Mouse (Mus musculus): ENCODE measurements around the gene Stra6. TPM values are rescaled to one million over a fixed set of nuclear protein-coding genes. Genes with fewer than 3 reads are reported as not detected.

Gene Stra6
- total and polyA plus RNA-seq, 3 experiments = 0.08 to 0.09 (median 0.08) TPM

GRCm38 (mm10) chr9:58045646-58046045 is 17.9 kb upstream of the Stra6 start:
- Histone ChIP-seq H3K4me3 (replicated peaks in 1 of 3; ENCODE audit: low read depth in 2 of 3, low read length in 2 of 3, poor library complexity in 1 of 3) (no peak overlapping the region), H3K36me3 (replicated peaks in 1 of 2; ENCODE audit: control insufficient read depth in 1 of 2, insufficient read depth in 1 of 2, low read length in 1 of 2) (no peaks in the 10 kb centered on the region), H3K4me1 (ENCODE audit: control insufficient read depth in 1 of 2, insufficient read depth in 2 of 2) (peaks cover 13 to 45% of the 10 kb centered on the region in 2 experiments), H3K27me3 (replicated peaks) (peaks cover 3% of the 10 kb centered on the region), H3K9ac (ENCODE audit: insufficient read depth, low read depth) (no peak overlapping the region), H3K4me2 (ENCODE audit: insufficient read depth, low read depth, poor library complexity, severe bottlenecking) (no peak overlapping the region), H3K27ac (ENCODE audit: insufficient read depth, low read depth) (no peak overlapping the region), H3K79me2 (replicated peaks; ENCODE audit: control insufficient read depth, extremely low read depth, insufficient read depth, poor library complexity, severe bottlenecking) (no peaks in the 10 kb centered on the region), H3K9me3 (replicated peaks; ENCODE audit: low read length) (no peaks in the 10 kb centered on the region)
- in situ Hi-C loops (cut with MboI; ENCODE audit: low pct_ligation_motif_present, low pct_unique_long_range_greater_than_20kb, low sequenced_read_pairs) = no loop called here
- peak; percentile 47 for DNase-seq (ENCODE audit: extremely low read depth)
- TF ChIP-seq USF2 (conservative IDR thresholded peaks at IDR 0.05; ENCODE audit: low read depth, low read length) (peak; percentile 28; the same call in 1 of the 2 replicates), GABPA (IDR thresholded peaks at IDR 0.05; ENCODE audit: insufficient replicate concordance, low read depth, low read length) (no peak), ELF1 (IDR thresholded peaks at IDR 0.05; ENCODE audit: low read depth, low read length) (peak; percentile 87), ZC3H11A (IDR thresholded peaks at IDR 0.05; ENCODE audit: low read depth, low read length) (no peak), USF1 (IDR thresholded peaks at IDR 0.05; ENCODE audit: low read depth, low read length) (peak; percentile 64)
- dilution Hi-C loops (cut with MboI; ENCODE audit: extremely low pct_ligation_motif_present, extremely low pct_unique_long_range_greater_than_20kb, low sequenced_read_pairs) = no loop called here

DNA sequence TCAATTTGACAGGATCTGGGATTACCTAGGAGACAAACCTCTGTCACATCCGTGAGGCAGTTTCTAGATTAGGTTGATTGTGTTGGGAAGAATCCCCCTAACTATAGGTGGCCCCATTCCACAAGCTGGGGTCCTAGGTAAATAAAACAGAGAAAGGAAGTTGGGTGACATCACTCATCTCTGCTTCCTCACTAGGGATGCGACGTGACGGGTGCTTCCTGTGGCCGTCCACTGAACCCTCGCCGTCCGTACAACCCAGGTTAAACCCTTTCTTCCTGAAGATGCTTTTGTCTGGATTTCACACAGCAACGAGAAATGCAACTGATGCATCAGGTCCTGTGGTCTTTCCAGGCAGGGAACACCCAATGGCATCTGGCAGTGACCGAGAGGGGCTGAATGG is 16.5 kb upstream of the Stra6 start:
- in situ Hi-C loops (cut with MboI; ENCODE audit: low pct_ligation_motif_present, low pct_unique_long_range_greater_than_20kb, low sequenced_read_pairs) (no loop called here), dilution Hi-C loops (cut with MboI; ENCODE audit: extremely low pct_ligation_motif_present, extremely low pct_unique_long_range_greater_than_20kb, low sequenced_read_pairs) (no loop called here)
- H3K4me1 ChIP-seq (ENCODE audit: control insufficient read depth in 1 of 2, insufficient read depth in 2 of 2) = peaks cover 13 to 45% of the 10 kb centered on the region in 2 experiments
- no peak overlapping the region for H3K9ac ChIP-seq (ENCODE audit: insufficient read depth, low read depth)
- no peaks in the 10 kb centered on the region for H3K9me3 ChIP-seq (replicated peaks; ENCODE audit: low read length)
- no peak for DNase-seq (ENCODE audit: extremely low read depth)
- no peaks in the 10 kb centered on the region for H3K36me3 ChIP-seq (replicated peaks in 1 of 2; ENCODE audit: control insufficient read depth in 1 of 2, insufficient read depth in 1 of 2, low read length in 1 of 2)
- H3K27me3 ChIP-seq (replicated peaks) = peaks cover 3% of the 10 kb centered on the region
- H3K4me3 ChIP-seq (replicated peaks in 1 of 3; ENCODE audit: low read depth in 2 of 3, low read length in 2 of 3, poor library complexity in 1 of 3) = no peak overlapping the region
- no peak for TF ChIP-seq TBP (conservative IDR thresholded peaks at IDR 0.05; ENCODE audit: low read depth, low read length)
- TF ChIP-seq MAFK (IDR thresholded peaks at IDR 0.05; ENCODE audit: insufficient replicate concordance, low read length) = no peak
- TF ChIP-seq EP300 (IDR thresholded peaks at IDR 0.05; ENCODE audit: low read length) = no peak
- no peak for TF ChIP-seq E2F4 (IDR thresholded peaks at IDR 0.05; ENCODE audit: insufficient replicate concordance, low read depth, low read length)
- no peak for TF ChIP-seq JUN (IDR thresholded peaks at IDR 0.05; ENCODE audit: insufficient read depth, low read depth, low read length)
- TF ChIP-seq MAZ (IDR thresholded peaks at IDR 0.05; ENCODE audit: low read depth, low read length) = no peak
- TF ChIP-seq NRF1 (IDR thresholded peaks at IDR 0.05; ENCODE audit: low read depth, low read length) = no peak
- no peak for TF ChIP-seq USF1 (IDR thresholded peaks at IDR 0.05; ENCODE audit: low read depth, low read length)
- TF ChIP-seq ZNF384 (IDR thresholded peaks at IDR 0.05; ENCODE audit: low read depth, low read length) = no peak
- no peak for TF ChIP-seq ZMIZ1 (IDR thresholded peaks at IDR 0.05; ENCODE audit: low read depth, low read length)
- no peak for TF ChIP-seq CHD2 (IDR thresholded peaks at IDR 0.05; ENCODE audit: low read length)
- TF ChIP-seq ETS1 (conservative IDR thresholded peaks at IDR 0.05; ENCODE audit: low read depth, low read length) = no peak
- no peak for TF ChIP-seq RCOR1 (conservative IDR thresholded peaks at IDR 0.05; ENCODE audit: low read depth, low read length)
- TF ChIP-seq MXI1 (IDR thresholded peaks at IDR 0.05; ENCODE audit: low read depth, low read length) = no peak
- no peak for TF ChIP-seq USF2 (conservative IDR thresholded peaks at IDR 0.05; ENCODE audit: low read depth, low read length)
- H3K79me2 ChIP-seq (replicated peaks; ENCODE audit: control insufficient read depth, extremely low read depth, insufficient read depth, poor library complexity, severe bottlenecking) = no peaks in the 10 kb centered on the region
- no peak overlapping the region for H3K4me2 ChIP-seq (ENCODE audit: insufficient read depth, low read depth, poor library complexity, severe bottlenecking)
- H3K27ac ChIP-seq (ENCODE audit: insufficient read depth, low read depth) = no peak overlapping the region

All from CH12.LX (cell line).